Mouse (Mus musculus): ENCODE results near the gene Ankrd45. TPM values are rescaled to one million over a fixed set of nuclear protein-coding genes. Genes with fewer than 3 reads are reported as not detected.
"Not testable (repeated sequence)": the region's sequence is repeated elsewhere in the genome, so short reads cannot be mapped to it uniquely, and the experiment has no call there.

Gene Ankrd45
- polyA plus RNA-seq, 1 experiment, result not detected

GRCm38 (mm10) chr1:161126461-161126860 is 16.0 kb upstream of the Ankrd45 start:
- H3K27ac ChIP-seq (ENCODE audit: insufficient read depth, low read depth, low read length), result no peak overlapping the region
- no peaks in the 10 kb centered on the region for H3K27me3 ChIP-seq (ENCODE audit: control insufficient read depth, insufficient read depth, low read length)
- no peak for TF ChIP-seq POLR2A (IDR thresholded peaks at IDR 0.05; ENCODE audit: low read depth, low read length)
- TF ChIP-seq CTCF (IDR thresholded peaks at IDR 0.05; ENCODE audit: extremely low read depth, insufficient read length, insufficient replicate concordance, low read depth, low read length), result no peak
- H3K4me1 ChIP-seq (ENCODE audit: control insufficient read depth, insufficient read depth, insufficient read length, low read length), result peaks cover 7% of the 10 kb centered on the region; the same call in 1 of the 2 replicates
- peaks cover 5% of the 10 kb centered on the region; the same call in 1 of the 2 replicates for H3K36me3 ChIP-seq (ENCODE audit: control insufficient read depth, insufficient read depth, low read length)
- H3K4me3 ChIP-seq (ENCODE audit: low read depth, low read length), result no peak overlapping the region
- 92% methylated on average over 1 of the region's 1 CpGs for WGBS

DNA sequence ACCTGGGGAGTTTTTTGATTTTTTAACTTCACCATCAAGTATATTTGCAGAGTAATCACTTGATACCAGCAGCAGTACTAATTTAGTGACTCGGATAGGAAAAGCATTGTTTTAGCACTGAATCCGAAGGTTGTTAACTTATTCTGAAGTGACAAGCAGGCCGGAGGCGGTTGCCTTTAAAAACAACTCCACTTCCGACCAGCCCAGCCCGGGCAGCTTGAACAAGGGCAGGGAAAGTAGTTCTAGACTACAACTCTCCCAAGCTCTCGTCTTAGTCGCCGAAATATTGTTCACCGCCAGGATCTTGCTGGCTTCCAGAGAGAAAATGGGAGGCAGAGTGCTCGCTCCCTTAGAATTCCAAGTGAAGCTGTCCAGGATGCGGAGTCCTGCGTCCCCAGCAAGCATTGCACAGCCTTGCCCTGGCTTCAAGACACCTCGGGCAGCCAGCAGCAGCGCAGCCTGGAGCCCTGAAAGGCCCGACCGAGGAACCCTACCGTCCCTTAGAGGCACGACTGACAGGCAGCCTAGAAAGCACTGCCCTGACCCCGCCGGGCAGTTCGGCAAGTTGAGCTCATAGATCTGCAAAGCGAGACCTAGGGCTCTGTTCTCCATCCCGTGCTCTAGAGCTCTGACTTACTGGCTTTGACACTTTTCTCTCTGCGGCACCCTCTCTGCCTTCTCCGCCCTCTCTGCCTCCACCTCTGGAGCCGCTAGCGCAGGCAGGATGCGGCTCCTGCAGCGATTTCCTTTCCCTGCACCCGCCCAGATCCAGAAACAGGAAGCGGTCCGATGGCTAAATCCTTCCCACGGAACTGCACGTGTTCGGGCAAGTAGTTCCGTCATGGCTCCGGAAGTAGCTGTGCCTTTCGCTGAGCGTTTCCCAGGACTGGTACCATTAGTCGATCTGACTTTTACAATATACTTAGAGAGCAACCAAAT is 11.5 kb upstream of the Ankrd45 start, which contains the start of gene Klhl20:
Klhl20 (minus strand) TSS at position 786 of the 939 bp plus-strand sequence.
- under 1% methylated on average over 41 of the region's 41 CpGs for WGBS
- H3K27ac ChIP-seq (ENCODE audit: insufficient read depth, low read depth, low read length), result peak within 1 kb of the TSS; percentile 80
- no peaks in the 10 kb centered on the region for H3K27me3 ChIP-seq (ENCODE audit: control insufficient read depth, insufficient read depth, low read length)
- H3K4me1 ChIP-seq (ENCODE audit: control insufficient read depth, insufficient read depth, insufficient read length, low read length), result peaks cover 7% of the 10 kb centered on the region; the same call in 1 of the 2 replicates
- H3K36me3 ChIP-seq (ENCODE audit: control insufficient read depth, insufficient read depth, low read length), result peaks cover 5% of the 10 kb centered on the region; the same call in 1 of the 2 replicates
- peak within 1 kb of the TSS; percentile 80 for H3K4me3 ChIP-seq (ENCODE audit: low read depth, low read length)
- TF ChIP-seq POLR2A (IDR thresholded peaks at IDR 0.05; ENCODE audit: low read depth, low read length), result peak; percentile 81
- no peak for TF ChIP-seq CTCF (IDR thresholded peaks at IDR 0.05; ENCODE audit: extremely low read depth, insufficient read length, insufficient replicate concordance, low read depth, low read length)

GRCm38 (mm10) chr1:161139496-161139895 is 3.0 kb upstream of the Ankrd45 start:
- Histone ChIP-seq H3K4me3 (ENCODE audit: low read depth, low read length) (no peak overlapping the region), H3K27me3 (ENCODE audit: control insufficient read depth, insufficient read depth, low read length) (no peaks in the 10 kb centered on the region), H3K27ac (ENCODE audit: insufficient read depth, low read depth, low read length) (no peak overlapping the region), H3K36me3 (ENCODE audit: control insufficient read depth, insufficient read depth, low read length) (no peaks in the 10 kb centered on the region), H3K4me1 (ENCODE audit: control insufficient read depth, insufficient read depth, insufficient read length, low read length) (peaks cover 4% of the 10 kb centered on the region; the same call in 1 of the 2 replicates)
- 80% methylated on average over 2 of the region's 2 CpGs for WGBS
- TF ChIP-seq POLR2A (IDR thresholded peaks at IDR 0.05; ENCODE audit: low read depth, low read length), result no peak
- no peak for TF ChIP-seq CTCF (IDR thresholded peaks at IDR 0.05; ENCODE audit: extremely low read depth, insufficient read length, insufficient replicate concordance, low read depth, low read length)

DNA sequence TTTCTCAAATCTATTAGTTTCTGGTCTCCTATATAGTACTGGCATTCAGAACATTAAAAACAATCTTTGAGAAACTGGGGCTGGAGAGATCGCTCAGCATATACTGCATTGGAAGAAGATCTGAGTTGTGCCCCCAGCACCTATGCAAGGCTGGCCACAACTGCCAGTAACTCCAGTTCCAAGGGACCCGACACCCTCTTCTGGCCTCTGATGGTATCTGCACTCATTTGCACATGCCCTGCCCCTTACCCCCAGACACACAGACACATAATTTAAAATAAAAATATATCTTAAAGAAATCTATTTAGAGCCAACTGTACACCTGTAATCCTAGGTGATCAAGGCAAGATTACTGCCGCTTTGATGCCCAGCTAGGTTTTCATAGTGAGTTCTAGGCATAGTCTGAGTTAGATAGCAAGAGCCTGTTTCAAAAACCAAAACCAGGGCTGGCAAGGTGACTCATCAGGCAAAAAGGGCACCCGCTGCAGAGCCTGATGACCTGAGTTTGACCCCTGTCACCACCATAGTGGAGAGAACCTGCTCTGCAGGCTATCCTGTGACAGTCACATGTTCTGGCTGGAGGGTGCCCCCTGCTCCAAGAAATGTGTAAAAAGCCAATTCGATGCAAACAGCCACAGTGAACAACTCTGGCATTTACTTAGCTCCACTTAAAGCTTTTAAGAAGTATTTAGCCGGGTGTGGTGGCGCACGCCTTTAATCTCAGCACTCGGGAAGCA is 2.3 kb upstream of the Ankrd45 start:
- WGBS, result 76% methylated on average over 9 of the region's 9 CpGs
- TF ChIP-seq CTCF (IDR thresholded peaks at IDR 0.05; ENCODE audit: extremely low read depth, insufficient read length, insufficient replicate concordance, low read depth, low read length), result no peak
- TF ChIP-seq POLR2A (IDR thresholded peaks at IDR 0.05; ENCODE audit: low read depth, low read length), result no peak
- Histone ChIP-seq H3K36me3 (ENCODE audit: control insufficient read depth, insufficient read depth, low read length) (no peaks in the 10 kb centered on the region), H3K27me3 (ENCODE audit: control insufficient read depth, insufficient read depth, low read length) (no peaks in the 10 kb centered on the region), H3K4me1 (ENCODE audit: control insufficient read depth, insufficient read depth, insufficient read length, low read length) (peaks cover 4% of the 10 kb centered on the region; the same call in 1 of the 2 replicates), H3K4me3 (ENCODE audit: low read depth, low read length) (no peak overlapping the region), H3K27ac (ENCODE audit: insufficient read depth, low read depth, low read length) (no peak overlapping the region)

GRCm38 (mm10) chr1:161143216-161143615 is 725 bp downstream of the Ankrd45 start:
- Histone ChIP-seq H3K4me3 (ENCODE audit: low read depth, low read length) (no peak overlapping the region), H3K36me3 (ENCODE audit: control insufficient read depth, insufficient read depth, low read length) (no peaks in the 10 kb centered on the region), H3K27me3 (ENCODE audit: control insufficient read depth, insufficient read depth, low read length) (no peaks in the 10 kb centered on the region), H3K27ac (ENCODE audit: insufficient read depth, low read depth, low read length) (no peak overlapping the region), H3K4me1 (ENCODE audit: control insufficient read depth, insufficient read depth, insufficient read length, low read length) (peaks cover 4% of the 10 kb centered on the region; the same call in 1 of the 2 replicates)
- 90% methylated on average over 7 of the region's 7 CpGs for WGBS
- TF ChIP-seq POLR2A (IDR thresholded peaks at IDR 0.05; ENCODE audit: low read depth, low read length) (no peak), CTCF (IDR thresholded peaks at IDR 0.05; ENCODE audit: extremely low read depth, insufficient read length, insufficient replicate concordance, low read depth, low read length) (no peak)

DNA sequence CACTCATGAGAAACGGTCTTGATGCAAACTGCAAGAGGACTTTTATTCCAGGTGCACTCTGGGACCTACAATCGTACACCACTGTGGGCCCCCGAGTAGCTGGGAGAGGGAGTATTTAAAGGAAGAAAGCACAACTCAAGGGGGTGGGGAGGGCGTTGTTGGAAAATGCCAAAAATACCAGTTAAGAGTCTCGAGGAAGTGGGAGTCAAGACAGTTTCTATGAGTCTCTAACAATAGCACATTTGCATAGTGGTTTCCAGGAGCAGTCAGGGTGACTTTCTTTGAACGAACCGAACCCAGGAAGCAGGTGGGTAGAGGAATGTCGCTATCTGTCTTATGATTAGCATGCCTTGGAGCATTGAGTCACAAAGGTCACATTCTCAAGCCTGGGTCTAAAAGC is 3.1 kb downstream of the Ankrd45 start:
- not testable (repeated sequence) for H3K4me3 ChIP-seq (ENCODE audit: low read depth, low read length); H3K27me3 ChIP-seq (ENCODE audit: control insufficient read depth, insufficient read depth, low read length); H3K36me3 ChIP-seq (ENCODE audit: control insufficient read depth, insufficient read depth, low read length); H3K27ac ChIP-seq (ENCODE audit: insufficient read depth, low read depth, low read length); H3K4me1 ChIP-seq (ENCODE audit: control insufficient read depth, insufficient read depth, insufficient read length, low read length)
- 67% methylated on average over 8 of the region's 8 CpGs for WGBS

DNA sequence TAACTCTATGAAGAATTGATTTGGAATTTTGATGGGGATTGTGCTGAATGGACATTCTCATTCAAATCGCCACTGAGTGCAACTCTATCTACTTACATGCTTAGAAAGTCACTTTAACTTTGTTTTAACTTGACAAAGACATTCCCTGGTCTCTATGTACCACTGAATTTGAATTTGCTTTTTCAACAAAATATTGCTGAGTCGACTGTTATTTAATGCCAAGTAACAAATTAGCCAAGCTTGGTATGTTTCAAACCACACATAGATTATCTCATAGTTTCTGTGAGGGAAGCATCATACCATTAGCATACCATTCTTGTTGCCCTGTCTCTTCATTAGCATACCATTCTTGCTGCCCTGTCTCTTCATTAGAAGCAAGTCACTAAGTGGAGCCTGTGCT is 5.4 kb downstream of the Ankrd45 start:
- TF ChIP-seq CTCF (IDR thresholded peaks at IDR 0.05; ENCODE audit: extremely low read depth, insufficient read length, insufficient replicate concordance, low read depth, low read length) (no peak), POLR2A (IDR thresholded peaks at IDR 0.05; ENCODE audit: low read depth, low read length) (no peak)
- WGBS, result 79% methylated on average over 2 of the region's 2 CpGs
- H3K36me3 ChIP-seq (ENCODE audit: control insufficient read depth, insufficient read depth, low read length), result no peaks in the 10 kb centered on the region
- no peak overlapping the region for H3K27ac ChIP-seq (ENCODE audit: insufficient read depth, low read depth, low read length)
- no peak overlapping the region for H3K4me3 ChIP-seq (ENCODE audit: low read depth, low read length)
- H3K27me3 ChIP-seq (ENCODE audit: control insufficient read depth, insufficient read depth, low read length), result no peaks in the 10 kb centered on the region
- no peaks in the 10 kb centered on the region for H3K4me1 ChIP-seq (ENCODE audit: control insufficient read depth, insufficient read depth, insufficient read length, low read length)
